Mouse (Mus musculus) hindbrain, postnatal 0 days (tissue): ENCODE measurements at regions not wholly inside any gene's neighbourhood (a gene's known extent, or its start where the extent isn't known, plus 50 kb on each side); places are given as distances from the start of the nearest gene placed in this dataset.
"Not testable (repeated sequence)": the region's sequence is repeated elsewhere in the genome, so short reads cannot be mapped to it uniquely, and the experiment has no call there.

ENCODE experiments used
- ATAC-seq: fragments of 200-750 bp; cut with Nextera tagmentation; 2 replicates; pipeline ENCODE4 v1.8.0; 2017; ENCODE audit warnings: mild to moderate bottlenecking, moderate TSS enrichment, moderate library complexity
- DNase-seq: peaks from one replicate; pipeline ENCODE4 v3.0.0-alpha.2; 2015; ENCODE audit warnings: low spot score
- H3K27ac ChIP-seq: fragments of 300-500 bp; sonication (generic); 2 replicates; pipeline ENCODE4 v1.5.1; 2014; ENCODE audit warnings: mild to moderate bottlenecking
- H3K27me3 ChIP-seq: fragments of 300-500 bp; sonication (generic); 2 replicates; pipeline ENCODE4 v1.6.1; 2014; ENCODE audit warnings: low read length, mixed read lengths; ENCODE audit not compliant: insufficient read depth
- H3K36me3 ChIP-seq: fragments of 300-500 bp; sonication (generic); 2 replicates; pipeline ENCODE4 v1.6.1; 2014; ENCODE audit warnings: low read length, mixed read lengths; ENCODE audit not compliant: insufficient read depth
- H3K4me1 ChIP-seq: fragments of 300-500 bp; sonication (generic); 2 replicates; pipeline ENCODE4 v1.6.1; 2014; ENCODE audit warnings: antibody characterized with exemption, low read length, mixed read lengths; ENCODE audit not compliant: insufficient read depth
- H3K4me2 ChIP-seq: fragments of 300-500 bp; sonication (generic); 2 replicates; pipeline ENCODE4 v1.6.1; 2014; ENCODE audit warnings: low read depth, mild to moderate bottlenecking, low read length, moderate library complexity, mixed read lengths
- H3K4me3 ChIP-seq: fragments of 300-500 bp; sonication (generic); 2 replicates; pipeline ENCODE4 v1.5.1; 2014; ENCODE audit warnings: low read length
- H3K9ac ChIP-seq: fragments of 300-500 bp; sonication (generic); replicated peaks from 2 replicates; pipeline ENCODE4 v1.6.1; 2014; ENCODE audit warnings: mild to moderate bottlenecking, low read length, moderate library complexity, mixed read lengths
- H3K9me3 ChIP-seq: fragments of 300-500 bp; sonication (generic); 2 replicates; pipeline ENCODE4 v1.6.1; 2016; ENCODE audit warnings: low read length, mixed read lengths
- CTCF ChIP-seq: IDR thresholded peaks from 2 replicates; pipeline ENCODE4 v1.5.1; 2016; ENCODE audit warnings: antibody characterized with exemption, control low read depth, low read depth
- WGBS: fragments of 180-500 bp; shearing (Covaris S2); extraction: QIAGEN DNeasy Blood & Tissue Kit; methylation state at CpG from one replicate; pipeline ENCODE4 v1.1.7; 2014; 5-methylcytosine and 5-hydroxymethylcytosine counted together

DNA sequence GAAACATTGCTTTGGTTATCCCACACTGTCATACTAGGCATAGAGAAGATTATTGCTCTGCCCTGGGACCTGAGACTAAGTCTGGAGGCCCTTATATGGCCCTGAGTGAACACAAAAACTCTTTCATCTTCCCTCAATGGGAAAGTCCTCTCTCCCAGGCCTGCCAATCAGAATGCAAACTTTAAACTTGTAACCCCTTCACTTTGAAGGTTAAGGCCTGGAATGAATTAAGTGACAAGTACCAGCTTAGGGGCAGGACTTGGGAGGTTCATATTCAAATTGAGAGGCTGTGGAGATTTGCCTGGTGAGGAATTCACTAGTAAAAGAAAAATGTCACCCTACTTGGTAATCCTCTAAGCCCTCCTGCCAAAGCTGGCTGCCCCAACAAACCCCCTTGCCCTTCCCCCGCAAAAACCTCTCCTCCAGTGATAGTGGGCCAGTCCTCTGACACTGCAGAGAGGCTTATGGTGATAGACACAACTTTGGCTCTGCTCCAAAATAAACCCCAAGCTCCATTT, 120.4 kb upstream of the Thpo start:
- Histone ChIP-seq H3K4me3 (no peak overlapping the region), H3K36me3 (no peaks in the 10 kb centered on the region), H3K27ac (no peak overlapping the region), H3K9me3 (no peaks in the 10 kb centered on the region), H3K9ac (no peak overlapping the region), H3K4me1 (no peaks in the 10 kb centered on the region), H3K4me2 (no peak overlapping the region), H3K27me3 (no peaks in the 10 kb centered on the region)
- DNase-seq (no peak), ATAC-seq (no peak)
- 66% methylated on average over 1 of the region's 1 CpGs for WGBS
- no peak for TF ChIP-seq CTCF

DNA sequence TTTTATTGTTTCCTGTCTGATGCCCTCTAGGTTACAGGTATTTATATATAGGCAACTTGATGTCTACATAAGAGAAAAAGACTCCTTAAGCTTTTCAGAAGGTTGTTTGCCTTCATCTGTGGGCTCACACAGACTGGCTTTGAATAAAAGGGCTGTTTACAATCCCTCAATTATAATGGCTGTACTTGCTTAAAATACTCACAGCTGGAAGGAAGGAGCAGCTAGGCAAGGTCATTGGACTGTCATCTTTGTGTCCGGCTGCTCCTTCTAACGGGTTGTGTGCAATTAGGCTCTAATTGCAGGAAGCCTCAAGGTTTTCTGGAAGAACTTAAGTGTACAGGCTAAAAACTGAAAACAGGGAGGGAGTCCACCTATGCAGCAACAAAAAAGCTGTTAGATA, 103.8 kb upstream of the Thpo start:
- WGBS, result 29% methylated on average over 2 of the region's 2 CpGs
- no peak overlapping the region for H3K4me3 ChIP-seq
- no peaks in the 10 kb centered on the region for H3K27me3 ChIP-seq
- H3K9me3 ChIP-seq, result no peaks in the 10 kb centered on the region
- TF ChIP-seq CTCF, result no peak
- ATAC-seq, result no peak
- no peak overlapping the region for H3K4me2 ChIP-seq
- no peak for DNase-seq
- H3K4me1 ChIP-seq, result no peaks in the 10 kb centered on the region
- H3K9ac ChIP-seq, result no peak overlapping the region
- H3K36me3 ChIP-seq, result no peaks in the 10 kb centered on the region
- H3K27ac ChIP-seq, result no peak overlapping the region

DNA sequence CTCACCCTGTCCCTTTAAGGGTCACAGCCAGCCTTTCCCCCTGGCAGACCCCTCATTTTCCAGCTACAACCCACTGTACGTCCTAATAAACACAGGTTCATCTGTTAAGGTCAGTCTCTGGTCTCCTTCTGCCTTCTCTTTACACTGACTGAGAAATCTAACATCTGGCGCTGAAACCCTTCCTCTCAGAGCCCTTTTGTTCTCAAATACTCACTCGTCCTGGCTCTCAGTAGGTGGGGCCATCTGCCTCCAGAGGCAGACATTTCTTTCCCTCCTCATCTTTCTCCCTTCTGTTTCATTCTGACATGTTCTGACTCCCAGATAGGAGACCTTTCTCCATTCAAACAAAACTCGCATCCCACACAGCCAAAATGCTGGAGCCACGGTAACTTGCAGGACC, 102.6 kb upstream of the Thpo start:
- Histone ChIP-seq H3K36me3 (no peaks in the 10 kb centered on the region), H3K9ac (no peak overlapping the region), H3K4me1 (no peaks in the 10 kb centered on the region), H3K4me2 (no peak overlapping the region), H3K9me3 (no peaks in the 10 kb centered on the region), H3K4me3 (no peak overlapping the region), H3K27ac (no peak overlapping the region), H3K27me3 (no peaks in the 10 kb centered on the region)
- ATAC-seq (no peak), DNase-seq (no peak)
- whole genome bisulfite sequencing, result 27% methylated on average over 5 of the region's 5 CpGs
- TF ChIP-seq CTCF, result no peak

DNA sequence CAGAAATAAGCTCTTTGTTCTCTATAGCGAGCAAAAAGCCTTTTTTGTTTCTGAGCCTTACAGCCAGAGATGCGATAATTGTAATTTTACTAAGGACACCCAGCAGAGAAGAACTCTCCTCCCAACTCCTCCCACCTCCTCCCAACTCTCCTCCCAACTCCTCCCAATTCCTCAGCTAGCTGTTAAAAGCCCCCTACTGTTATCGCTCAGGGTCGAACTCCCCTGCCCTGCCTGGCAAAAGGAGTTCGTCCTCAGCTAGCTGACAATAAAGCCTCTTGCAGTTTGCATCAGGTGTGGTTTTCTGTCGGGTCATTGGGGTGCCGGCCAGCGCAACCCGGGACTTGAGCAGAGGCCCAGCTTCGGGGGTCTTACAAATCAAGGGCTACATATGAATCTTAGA, 99.5 kb upstream of the Thpo start:
- not testable (repeated sequence) for H3K36me3 ChIP-seq, H3K4me2 ChIP-seq, H3K4me1 ChIP-seq, ATAC-seq, H3K9me3 ChIP-seq, DNase-seq, H3K27me3 ChIP-seq, H3K9ac ChIP-seq, H3K4me3 ChIP-seq, H3K27ac ChIP-seq
- WGBS, result 76% methylated on average over 10 of the region's 10 CpGs

DNA sequence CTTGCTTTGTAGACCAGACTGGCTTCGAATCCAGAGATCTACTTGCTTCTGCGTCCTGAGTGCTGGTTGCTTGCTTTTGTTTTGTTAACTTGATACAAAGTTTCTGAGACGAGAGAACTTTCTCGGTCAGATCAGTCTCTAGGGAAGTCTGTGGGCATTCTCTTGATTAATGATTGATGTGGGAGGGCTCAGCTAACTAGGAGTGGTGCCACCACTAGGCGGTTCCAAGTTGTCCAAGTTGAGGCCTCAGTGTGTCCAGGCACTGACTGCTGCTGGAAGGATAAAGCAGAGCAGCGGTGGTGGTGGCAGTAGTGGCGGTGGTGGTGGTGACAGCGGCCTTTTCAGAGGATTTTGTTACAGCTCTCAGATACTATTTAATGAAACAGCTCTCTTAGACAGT, 99.0 kb upstream of the Thpo start:
- 81% methylated on average over 8 of the region's 8 CpGs for WGBS
- Histone ChIP-seq H3K4me2 (no peak overlapping the region), H3K4me3 (no peak overlapping the region), H3K27me3 (no peaks in the 10 kb centered on the region), H3K27ac (no peak overlapping the region), H3K36me3 (no peaks in the 10 kb centered on the region), H3K9ac (no peak overlapping the region), H3K9me3 (no peaks in the 10 kb centered on the region), H3K4me1 (no peaks in the 10 kb centered on the region)
- DNase-seq (no peak), ATAC-seq (no peak)
- TF ChIP-seq CTCF, result no peak

DNA sequence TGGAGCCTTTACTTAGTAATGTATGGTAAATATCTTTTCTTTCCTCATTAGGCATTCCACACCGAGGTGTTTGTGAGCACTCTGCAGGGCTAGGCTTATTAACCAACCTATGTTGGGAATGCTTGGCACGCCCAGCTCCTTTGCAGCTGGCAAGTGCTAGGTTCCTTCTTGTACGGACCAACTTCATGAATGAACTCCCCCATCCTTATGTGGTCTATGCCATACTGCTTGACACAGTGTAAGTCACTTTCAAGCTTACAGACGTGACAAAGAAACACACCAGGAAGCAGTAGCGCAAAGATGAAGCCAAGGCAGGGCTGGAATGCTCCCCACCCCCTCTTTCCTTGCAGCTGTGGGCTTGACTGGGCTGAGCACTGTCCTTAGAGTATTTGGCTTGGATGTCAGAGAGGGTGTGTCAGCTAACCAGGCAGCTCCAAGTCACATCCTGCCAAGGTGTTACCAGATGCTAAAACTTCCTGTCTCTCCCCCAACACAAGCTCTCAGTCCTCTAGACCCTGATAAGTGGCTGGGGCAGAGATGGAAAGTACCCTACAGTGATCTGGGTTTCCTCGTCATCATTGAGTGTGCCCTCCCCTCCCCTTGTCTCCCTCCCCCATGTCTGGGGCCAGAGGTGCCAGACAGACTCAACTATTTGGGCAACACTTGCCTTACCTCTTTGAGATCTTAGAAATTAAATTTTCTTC, 95.6 kb upstream of the Thpo start:
- no peak overlapping the region for H3K4me3 ChIP-seq
- no peak overlapping the region for H3K27ac ChIP-seq
- no peak for ATAC-seq
- no peaks in the 10 kb centered on the region for H3K27me3 ChIP-seq
- no peak overlapping the region for H3K9ac ChIP-seq
- TF ChIP-seq CTCF, result no peak
- no peak overlapping the region for H3K4me2 ChIP-seq
- DNase-seq, result no peak
- H3K36me3 ChIP-seq, result no peaks in the 10 kb centered on the region
- no peaks in the 10 kb centered on the region for H3K4me1 ChIP-seq
- WGBS, result 59% methylated on average over 6 of the region's 6 CpGs
- no peaks in the 10 kb centered on the region for H3K9me3 ChIP-seq

DNA sequence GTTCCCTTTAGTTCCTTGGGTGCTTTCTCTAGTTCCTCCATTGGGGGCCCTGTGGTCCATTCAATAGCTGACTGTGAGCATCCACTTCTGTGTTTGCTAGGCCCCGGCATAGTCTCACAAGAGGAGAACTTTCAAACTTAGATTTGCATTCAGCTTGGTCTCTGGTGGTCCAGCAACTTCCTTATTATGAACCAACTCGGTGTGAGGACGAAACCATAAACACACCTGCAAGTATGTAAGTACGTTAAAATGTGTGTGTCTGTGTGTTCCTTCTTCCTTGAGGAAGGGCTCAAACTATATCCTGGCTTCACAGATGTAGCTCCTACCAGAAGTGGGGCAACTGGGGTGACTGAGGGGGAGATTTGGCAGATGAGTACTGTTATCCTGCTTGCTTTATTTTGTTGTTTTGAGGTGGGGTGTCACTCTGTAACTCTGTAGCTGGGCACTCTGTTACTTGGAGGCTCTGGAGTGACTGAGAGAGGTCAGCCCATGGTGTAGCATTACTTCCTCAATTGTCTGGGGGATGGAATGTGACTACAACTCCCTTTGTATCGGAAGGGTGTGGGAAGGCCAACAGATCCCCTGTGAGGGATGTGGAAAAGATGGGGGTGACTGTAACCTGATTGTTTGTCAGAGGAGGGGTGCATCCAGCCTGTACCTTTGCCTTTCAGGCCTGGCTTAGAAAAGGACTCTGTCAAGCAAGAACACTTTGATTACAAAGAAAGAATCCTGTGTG, 94.9 kb upstream of the Thpo start:
- no peak overlapping the region for H3K4me2 ChIP-seq
- DNase-seq, result no peak
- H3K4me1 ChIP-seq, result no peaks in the 10 kb centered on the region
- no peaks in the 10 kb centered on the region for H3K9me3 ChIP-seq
- H3K27me3 ChIP-seq, result no peaks in the 10 kb centered on the region
- ATAC-seq, result no peak
- H3K27ac ChIP-seq, result no peak overlapping the region
- no peaks in the 10 kb centered on the region for H3K36me3 ChIP-seq
- no peak overlapping the region for H3K4me3 ChIP-seq
- TF ChIP-seq CTCF, result no peak
- no peak overlapping the region for H3K9ac ChIP-seq
- 91% methylated on average over 5 of the region's 5 CpGs for WGBS
